Mouse (Mus musculus) C2C12 (cell line): ENCODE data around the gene Tollip. TPM values are rescaled to one million over a fixed set of nuclear protein-coding genes. Genes with fewer than 3 reads are reported as not detected.

ENCODE experiments used
- H3K27me3 ChIP-seq: one replicate; pipeline ENCODE4 v1.6.1; 2011; ENCODE audit not compliant: control insufficient read depth, insufficient read depth, insufficient read length
- H3K36me3 ChIP-seq: one replicate; pipeline ENCODE4 v1.6.1; 2011; ENCODE audit not compliant: control insufficient read depth, insufficient read depth
- H3K4me3 ChIP-seq: one replicate; pipeline ENCODE4 v1.5.1; 2011; ENCODE audit warnings: mild to moderate bottlenecking, control low read depth; ENCODE audit not compliant: poor library complexity, insufficient read depth, severe bottlenecking
- H3K79me2 ChIP-seq: one replicate; pipeline ENCODE4 v1.6.1; 2011; ENCODE audit not compliant: control insufficient read depth, insufficient read depth
- H3K79me3 ChIP-seq: one replicate; pipeline ENCODE4 v1.6.1; 2011; ENCODE audit warnings: low read depth, control low read depth
- H3ac ChIP-seq: one replicate; pipeline ENCODE3; 2011; ENCODE audit warnings: low read depth; ENCODE audit not compliant: control insufficient read depth, insufficient read length
- CEBPB ChIP-seq: IDR thresholded peaks from one replicate; pipeline ENCODE4 v1.6.1; 2011; ENCODE audit warnings: low read depth, mild to moderate bottlenecking, control low read depth, moderate library complexity
- CTCF ChIP-seq: IDR thresholded peaks from one replicate; pipeline ENCODE4 v1.5.1; 2011; ENCODE audit not compliant: control insufficient read depth, insufficient read depth, insufficient read length
- FOSL1 ChIP-seq: IDR thresholded peaks from one replicate; pipeline ENCODE4 v1.8.0; 2011; ENCODE audit warnings: mild to moderate bottlenecking, low read length; ENCODE audit not compliant: poor library complexity, insufficient read depth, severe bottlenecking
- MAX ChIP-seq: IDR thresholded peaks from one replicate; pipeline ENCODE4 v1.6.1; 2011; ENCODE audit warnings: mild to moderate bottlenecking, control low read depth
- MYOD1 ChIP-seq: IDR thresholded peaks from one replicate; pipeline ENCODE4 v1.6.1; 2011; ENCODE audit warnings: low read depth; ENCODE audit not compliant: control insufficient read depth, insufficient read length
- MYOG ChIP-seq: IDR thresholded peaks from one replicate; pipeline ENCODE4 v1.6.1; 2011; ENCODE audit not compliant: control insufficient read depth, insufficient read length; ENCODE audit errors: extremely low read depth
- USF1 ChIP-seq: IDR thresholded peaks from one replicate; pipeline ENCODE4 v1.6.1; 2011; ENCODE audit warnings: low read depth, mild to moderate bottlenecking, control low read depth, moderate library complexity
- polyA plus RNA-seq: library from polyadenylated mRNA; unstranded; fragments of >200 nt; fragmentation: generic; extraction: Trizol; gene quantifications from one replicate; pipeline ENCODE4 v1.2.1, GENCODE M21; 2012; ENCODE audit warnings: missing spikeins

The Tollip gene
- polyA plus RNA-seq, 1 experiment, result 29.5 TPM

- no peak for TF ChIP-seq MYOG
- no peak for TF ChIP-seq MYOD1
- TF ChIP-seq FOSL1, result no peak
- no peak for TF ChIP-seq CEBPB
- TF ChIP-seq USF1, result no peak
- TF ChIP-seq CTCF, result no peak
- TF ChIP-seq MAX, result no peak
- Histone ChIP-seq H3K79me2 (no peaks in the 10 kb centered on the region), H3K4me3 (no peak overlapping the region), H3K27me3 (no peaks in the 10 kb centered on the region), H3K36me3 (peaks cover 8% of the 10 kb centered on the region), H3K79me3 (no peaks in the 10 kb centered on the region), H3ac (no peak overlapping the region)
Measured at GRCm38 (mm10) chr7:141878813-141879212, 39.5 kb downstream of the Tollip start.

GRCm38 (mm10) chr7:141874891-141875290 lies 43.4 kb downstream of the Tollip start:
- Histone ChIP-seq H3ac (no peak overlapping the region), H3K27me3 (no peaks in the 10 kb centered on the region), H3K79me2 (no peaks in the 10 kb centered on the region), H3K4me3 (no peak overlapping the region), H3K36me3 (no peaks in the 10 kb centered on the region), H3K79me3 (no peaks in the 10 kb centered on the region)
- TF ChIP-seq FOSL1 (no peak), MAX (no peak), MYOD1 (no peak), CEBPB (no peak), MYOG (no peak), USF1 (no peak), CTCF (no peak)

- H3K27me3 ChIP-seq, result peaks cover 11% of the 10 kb centered on the region
- TF ChIP-seq MYOG (no peak), FOSL1 (no peak), MYOD1 (no peak), CTCF (no peak), USF1 (no peak), MAX (no peak), CEBPB (no peak)
- no peaks in the 10 kb centered on the region for H3K36me3 ChIP-seq
- H3K79me3 ChIP-seq, result no peaks in the 10 kb centered on the region
- H3K79me2 ChIP-seq, result no peaks in the 10 kb centered on the region
- H3ac ChIP-seq, result no peak overlapping the region
- no peak overlapping the region for H3K4me3 ChIP-seq
Measured at GRCm38 (mm10) chr7:141870553-141870952, 47.8 kb downstream of the Tollip start.

GRCm38 (mm10) chr7:141869644-141870043 lies 48.7 kb downstream of the Tollip start:
- no peak for TF ChIP-seq CEBPB
- no peak for TF ChIP-seq MYOD1
- TF ChIP-seq MAX, result no peak
- no peak for TF ChIP-seq USF1
- TF ChIP-seq CTCF, result no peak
- no peak for TF ChIP-seq MYOG
- no peak for TF ChIP-seq FOSL1
- no peak overlapping the region for H3ac ChIP-seq
- no peak overlapping the region for H3K4me3 ChIP-seq
- H3K79me3 ChIP-seq, result no peaks in the 10 kb centered on the region
- H3K79me2 ChIP-seq, result no peaks in the 10 kb centered on the region
- H3K36me3 ChIP-seq, result no peaks in the 10 kb centered on the region
- peaks cover 19% of the 10 kb centered on the region for H3K27me3 ChIP-seq

- H3K4me3 ChIP-seq, result no peak overlapping the region
- H3K36me3 ChIP-seq, result no peaks in the 10 kb centered on the region
- H3K79me2 ChIP-seq, result no peaks in the 10 kb centered on the region
- H3K79me3 ChIP-seq, result no peaks in the 10 kb centered on the region
- no peak overlapping the region for H3ac ChIP-seq
- H3K27me3 ChIP-seq, result peaks cover 28% of the 10 kb centered on the region
- no peak for TF ChIP-seq MYOG
- TF ChIP-seq FOSL1, result no peak
- TF ChIP-seq USF1, result no peak
- no peak for TF ChIP-seq MYOD1
- no peak for TF ChIP-seq CTCF
- TF ChIP-seq CEBPB, result no peak
- TF ChIP-seq MAX, result no peak
Measured at GRCm38 (mm10) chr7:141861046-141861445, 57.3 kb downstream of the Tollip start.

- peaks cover 36% of the 10 kb centered on the region for H3K27me3 ChIP-seq
Measured at GRCm38 (mm10) chr7:141840354-141840753, 78.0 kb downstream of the Tollip start.

More at GRCm38 (mm10) chr7:141840354-141840753, 78.0 kb downstream of the Tollip start:
- no peak for TF ChIP-seq MAX
- no peak for TF ChIP-seq FOSL1
- TF ChIP-seq MYOD1, result no peak
- no peak for TF ChIP-seq USF1
- no peak for TF ChIP-seq CTCF
- TF ChIP-seq MYOG, result no peak
- TF ChIP-seq CEBPB, result no peak
- Histone ChIP-seq H3K79me3 (no peaks in the 10 kb centered on the region), H3K4me3 (no peak overlapping the region), H3K79me2 (no peaks in the 10 kb centered on the region), H3K36me3 (no peaks in the 10 kb centered on the region), H3ac (no peak overlapping the region)
